Mouse (Mus musculus) WW6 (cell line): ENCODE measurements around the gene Nanos1.

Source experiments
- DNase-seq: peaks from one replicate; pipeline ENCODE4 v3.0.0-alpha.2; 2013; ENCODE audit warnings: low read depth, low spot score

Nanos1 gene

DNA sequence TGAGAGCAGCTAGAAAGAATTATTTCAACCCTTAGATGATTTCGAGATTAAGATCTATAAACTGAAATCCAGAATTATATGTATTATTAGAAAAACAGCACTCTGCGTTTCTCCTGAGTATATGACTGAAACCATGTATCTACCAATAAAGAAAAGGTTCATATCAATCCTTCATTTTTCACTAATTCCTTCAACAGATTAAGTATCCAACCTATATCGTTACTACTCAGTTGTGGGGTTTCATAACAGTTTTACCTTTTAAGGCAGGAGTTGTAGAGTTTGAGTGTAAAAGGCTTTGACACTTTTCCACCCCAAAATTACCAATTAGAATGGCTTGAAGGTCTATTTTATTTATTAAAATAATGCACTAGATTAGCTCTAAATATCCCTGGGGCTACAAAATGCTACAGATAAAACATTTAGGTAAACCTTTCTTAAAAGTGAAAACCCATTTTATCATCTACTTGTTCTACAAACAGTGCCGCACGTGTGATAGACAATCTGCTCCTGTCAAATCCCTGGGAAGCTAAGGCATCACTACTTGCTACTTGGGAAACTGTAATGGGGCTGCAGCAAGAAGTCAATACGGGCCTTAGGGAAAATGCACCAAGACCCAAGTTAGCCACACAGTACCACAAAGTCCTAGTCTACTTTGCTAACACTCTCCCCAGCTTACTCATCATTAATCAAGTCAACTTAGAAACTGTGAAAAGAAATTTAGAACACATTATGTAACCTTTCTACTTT, 32.6 kb downstream of the Nanos1 start:
- no peak for DNase-seq

DNA sequence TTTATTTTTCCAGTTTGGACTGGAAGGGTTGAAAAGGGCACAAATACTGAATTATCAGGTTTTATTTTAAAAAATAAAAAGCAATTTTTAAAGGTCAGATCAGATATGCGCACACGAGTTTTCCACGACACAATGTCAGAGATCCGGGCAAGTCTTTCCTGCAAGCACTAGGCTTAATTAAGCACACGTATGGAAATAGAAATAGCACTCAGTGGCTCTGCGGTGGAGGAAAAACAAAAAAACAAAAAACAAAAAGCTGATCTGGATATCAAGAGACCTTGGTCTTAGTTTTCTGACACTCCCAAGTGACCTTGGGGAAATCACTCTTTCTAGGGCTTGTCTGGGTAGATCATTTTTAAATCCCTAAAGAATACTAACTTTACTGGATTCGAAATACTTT, 33.7 kb downstream of the Nanos1 start:
- DNase-seq: no peak

GRCm38 (mm10) chr19:60789919-60790506, 34.2 kb downstream of the Nanos1 start:
- DNase-seq: no peak

DNA sequence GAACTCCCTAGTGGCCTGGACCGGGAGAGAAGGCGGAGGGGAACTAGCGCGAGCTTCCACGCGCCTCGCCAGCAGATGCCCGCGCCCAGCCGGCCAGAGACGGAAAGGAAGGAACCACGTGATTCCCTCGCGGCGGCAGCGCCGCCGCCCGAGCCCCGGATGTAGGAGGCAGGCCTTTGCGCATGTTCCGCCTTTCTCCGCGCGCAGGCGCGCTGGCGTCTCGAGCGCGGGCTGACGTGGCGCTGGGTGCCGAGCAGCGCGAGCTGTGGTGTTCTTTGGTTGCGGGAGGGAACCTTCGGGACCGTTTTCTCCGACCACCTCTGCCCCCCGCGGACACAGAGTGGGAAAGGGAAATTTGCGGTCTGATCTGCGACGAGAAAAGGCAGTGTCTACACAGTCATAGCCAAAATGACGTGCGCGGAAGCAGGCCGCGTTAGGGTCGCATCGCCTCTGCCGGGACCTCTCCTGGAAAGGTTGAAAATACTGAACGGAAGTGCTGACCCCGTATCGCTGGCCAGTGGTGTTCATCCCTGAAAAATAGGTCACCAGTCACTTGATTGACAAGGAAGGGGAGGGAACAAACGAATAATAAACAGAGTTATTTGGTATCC, 34.9 kb downstream of the Nanos1 start, which contains the start of gene Eif3a:
TSS of gene Eif3a (minus strand) at position 108 of the 611 bp plus-strand sequence.
- peak; percentile 88 for DNase-seq

DNA sequence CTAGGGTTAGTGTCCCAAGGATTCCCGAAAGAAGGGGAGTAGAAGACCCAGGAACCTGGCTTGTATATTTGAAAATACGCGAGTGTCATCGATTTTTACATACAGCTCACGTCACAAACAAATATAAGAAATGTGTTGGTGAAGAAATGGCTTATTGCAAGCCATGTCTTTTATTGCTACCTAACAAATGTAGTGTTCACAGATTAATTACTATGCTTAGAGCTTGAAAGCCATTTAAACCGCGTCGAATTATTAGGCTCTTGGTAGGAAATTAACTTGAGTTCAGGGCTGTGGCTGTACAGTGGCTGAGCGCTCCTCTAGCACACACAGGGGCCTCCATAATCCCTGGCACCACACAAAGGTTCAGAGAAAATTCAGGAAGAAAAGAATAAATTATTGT, 35.4 kb downstream of the Nanos1 start:
- no peak for DNase-seq

GRCm38 (mm10) chr19:60793170-60793707, 37.5 kb downstream of the Nanos1 start:
- no peak for DNase-seq

- no peak for DNase-seq
Observed at GRCm38 (mm10) chr19:60795244-60795643, 39.5 kb downstream of the Nanos1 start.

GRCm38 (mm10) chr19:60797415-60797814, 41.6 kb downstream of the Nanos1 start:
- DNase-seq: no peak

DNA sequence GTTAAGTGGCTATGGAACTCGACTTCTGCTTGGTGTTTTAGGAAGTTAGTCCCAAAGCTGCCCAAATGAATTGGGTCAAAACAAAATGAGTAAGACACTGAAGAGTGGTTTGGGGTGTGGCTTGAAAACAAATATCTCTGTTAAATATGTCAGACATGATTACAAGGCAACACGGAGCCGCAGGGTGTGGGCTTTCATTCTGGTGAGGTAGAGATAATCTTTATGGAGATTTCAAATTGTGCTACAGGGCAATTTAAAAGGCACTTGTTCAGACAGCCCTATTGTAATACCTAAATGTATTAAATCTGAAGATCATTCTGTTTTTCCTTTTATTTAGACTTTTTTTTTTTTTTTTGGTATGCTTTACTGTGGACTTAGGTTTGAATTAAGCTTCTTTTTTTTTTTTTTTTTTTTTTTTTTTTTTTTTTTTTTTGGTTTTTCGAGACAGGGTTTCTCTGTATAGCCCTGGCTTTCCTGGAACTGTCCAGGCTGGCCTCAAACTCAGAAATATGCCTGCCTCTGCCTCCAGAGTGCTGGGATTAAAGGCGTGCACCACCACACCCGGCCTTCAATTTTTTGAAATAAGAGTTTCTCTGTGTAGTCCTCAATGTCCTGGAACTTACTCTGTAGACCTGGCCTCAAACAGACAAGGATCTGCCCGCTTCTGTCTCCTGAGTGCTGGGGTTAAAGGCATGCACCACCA, 44.2 kb downstream of the Nanos1 start:
- no peak for DNase-seq

DNA sequence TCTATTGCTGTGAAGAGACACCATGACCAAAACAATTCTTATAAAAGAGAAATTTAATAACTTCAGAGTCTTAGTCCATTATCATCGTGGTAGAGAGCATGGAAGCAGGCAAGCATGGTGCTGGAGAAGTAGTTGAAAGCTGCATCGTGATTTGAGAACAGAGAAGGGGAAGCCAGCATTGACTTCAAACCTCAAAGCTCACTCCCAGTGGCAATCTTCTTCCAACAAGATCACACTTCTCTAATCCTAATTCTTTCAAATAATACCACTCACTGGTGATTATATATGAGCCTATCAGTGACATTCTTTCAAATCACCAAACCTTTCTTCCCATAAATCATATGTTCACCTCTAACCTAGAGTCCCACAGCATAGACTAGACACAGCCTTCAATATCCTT, 49.1 kb downstream of the Nanos1 start:
- no peak for DNase-seq
